Mouse (Mus musculus): ENCODE data around the gene Slc51b. TPM values are rescaled to one million over a fixed set of nuclear protein-coding genes. Genes with fewer than 3 reads are reported as not detected.

Slc51b gene
- polyA plus RNA-seq, 1 experiment from 2014 or later: not detected

GRCm38 (mm10) chr9:65434140-65434539 lies 11.4 kb upstream of the Slc51b start:
- ATAC-seq: no peak
- Histone ChIP-seq H3K4me2 (replicated peaks) (no peak overlapping the region), H3K27me3 (no peaks in the 10 kb centered on the region), H3K9me3 (no peaks in the 10 kb centered on the region), H3K36me3 (peaks cover 4% of the 10 kb centered on the region; the same call in 1 of the 2 replicates), H3K27ac (no peak overlapping the region), H3K4me1 (replicated peaks) (peaks cover 10% of the 10 kb centered on the region), H3K4me3 (replicated peaks) (no peak overlapping the region), H3K9ac (replicated peaks) (no peak overlapping the region)
- whole genome bisulfite sequencing: 65% methylated on average over 5 of the region's 5 CpGs

GRCm38 (mm10) chr9:65432236-65432635 lies 9.5 kb upstream of the Slc51b start:
- Histone ChIP-seq H3K36me3 (no peaks in the 10 kb centered on the region), H3K4me1 (replicated peaks) (peaks cover 10% of the 10 kb centered on the region), H3K4me2 (replicated peaks) (no peak overlapping the region), H3K9me3 (no peaks in the 10 kb centered on the region), H3K27me3 (no peaks in the 10 kb centered on the region), H3K9ac (replicated peaks) (no peak overlapping the region), H3K4me3 (replicated peaks) (no peak overlapping the region), H3K27ac (no peak overlapping the region)
- no peak for ATAC-seq
- whole genome bisulfite sequencing: 3% methylated on average over 3 of the region's 3 CpGs

- no peak overlapping the region for H3K4me2 ChIP-seq (replicated peaks)
- H3K9ac ChIP-seq (replicated peaks): no peak overlapping the region
- no peaks in the 10 kb centered on the region for H3K4me1 ChIP-seq (replicated peaks)
- ATAC-seq: no peak
- no peak overlapping the region for H3K27ac ChIP-seq
- no peaks in the 10 kb centered on the region for H3K36me3 ChIP-seq
- H3K27me3 ChIP-seq: no peaks in the 10 kb centered on the region
- H3K9me3 ChIP-seq: no peaks in the 10 kb centered on the region
- H3K4me3 ChIP-seq (replicated peaks): no peak overlapping the region
- WGBS: 82% methylated on average over 5 of the region's 5 CpGs
Measured at GRCm38 (mm10) chr9:65430921-65431320, 8.2 kb upstream of the Slc51b start.

GRCm38 (mm10) chr9:65430401-65430800 lies 7.6 kb upstream of the Slc51b start:
- Histone ChIP-seq H3K4me2 (replicated peaks) (no peak overlapping the region), H3K27ac (no peak overlapping the region), H3K4me3 (replicated peaks) (no peak overlapping the region), H3K9me3 (no peaks in the 10 kb centered on the region), H3K9ac (replicated peaks) (no peak overlapping the region), H3K36me3 (no peaks in the 10 kb centered on the region), H3K4me1 (replicated peaks) (no peaks in the 10 kb centered on the region), H3K27me3 (no peaks in the 10 kb centered on the region)
- no peak for ATAC-seq

- no peaks in the 10 kb centered on the region for H3K9me3 ChIP-seq
- no peaks in the 10 kb centered on the region for H3K4me1 ChIP-seq (replicated peaks)
- no peak overlapping the region for H3K4me2 ChIP-seq (replicated peaks)
- WGBS: 92% methylated on average over 5 of the region's 5 CpGs
- H3K27me3 ChIP-seq: no peaks in the 10 kb centered on the region
- no peak overlapping the region for H3K27ac ChIP-seq
- no peak for ATAC-seq
- no peaks in the 10 kb centered on the region for H3K36me3 ChIP-seq
- no peak overlapping the region for H3K4me3 ChIP-seq (replicated peaks)
- no peak overlapping the region for H3K9ac ChIP-seq (replicated peaks)
Measured at GRCm38 (mm10) chr9:65428003-65428402, 5.2 kb upstream of the Slc51b start.

GRCm38 (mm10) chr9:65427511-65427910 lies 4.8 kb upstream of the Slc51b start:
- Histone ChIP-seq H3K9ac (replicated peaks) (no peak overlapping the region), H3K4me3 (replicated peaks) (no peak overlapping the region), H3K9me3 (no peaks in the 10 kb centered on the region), H3K4me1 (replicated peaks) (no peaks in the 10 kb centered on the region), H3K27ac (no peak overlapping the region), H3K27me3 (no peaks in the 10 kb centered on the region), H3K4me2 (replicated peaks) (no peak overlapping the region), H3K36me3 (no peaks in the 10 kb centered on the region)
- WGBS: 74% methylated on average over 2 of the region's 2 CpGs
- ATAC-seq: no peak

GRCm38 (mm10) chr9:65424393-65424792 lies 1.6 kb upstream of the Slc51b start:
- no peaks in the 10 kb centered on the region for H3K9me3 ChIP-seq
- H3K27me3 ChIP-seq: no peaks in the 10 kb centered on the region
- no peaks in the 10 kb centered on the region for H3K4me1 ChIP-seq (replicated peaks)
- no peak overlapping the region for H3K9ac ChIP-seq (replicated peaks)
- H3K4me2 ChIP-seq (replicated peaks): no peak overlapping the region
- H3K27ac ChIP-seq: no peak overlapping the region
- ATAC-seq: no peak
- 53% methylated on average over 3 of the region's 3 CpGs for WGBS
- H3K4me3 ChIP-seq (replicated peaks): no peak overlapping the region
- H3K36me3 ChIP-seq: no peaks in the 10 kb centered on the region

- no peak overlapping the region for H3K9ac ChIP-seq (replicated peaks)
- ATAC-seq: no peak
- H3K27ac ChIP-seq: no peak overlapping the region
- H3K4me2 ChIP-seq (replicated peaks): no peak overlapping the region
- no peaks in the 10 kb centered on the region for H3K4me1 ChIP-seq (replicated peaks)
- no peaks in the 10 kb centered on the region for H3K36me3 ChIP-seq
- WGBS: 76% methylated on average over 3 of the region's 3 CpGs
- H3K27me3 ChIP-seq: no peaks in the 10 kb centered on the region
- H3K9me3 ChIP-seq: no peaks in the 10 kb centered on the region
- H3K4me3 ChIP-seq (replicated peaks): no peak overlapping the region
Measured at GRCm38 (mm10) chr9:65419633-65420032, 3.1 kb downstream of the Slc51b start.

GRCm38 (mm10) chr9:65417738-65418137 lies 5.0 kb downstream of the Slc51b start:
- H3K27me3 ChIP-seq: no peaks in the 10 kb centered on the region
- H3K4me2 ChIP-seq (replicated peaks): no peak overlapping the region
- H3K4me1 ChIP-seq (replicated peaks): no peaks in the 10 kb centered on the region
- no peak overlapping the region for H3K27ac ChIP-seq
- H3K36me3 ChIP-seq: no peaks in the 10 kb centered on the region
- no peaks in the 10 kb centered on the region for H3K9me3 ChIP-seq
- H3K9ac ChIP-seq (replicated peaks): no peak overlapping the region
- 53% methylated on average over 3 of the region's 3 CpGs for WGBS
- H3K4me3 ChIP-seq (replicated peaks): no peak overlapping the region
- ATAC-seq: no peak

GRCm38 (mm10) chr9:65411326-65411725 lies 11.4 kb downstream of the Slc51b start:
- no peaks in the 10 kb centered on the region for H3K4me1 ChIP-seq (replicated peaks)
- no peak for ATAC-seq
- 78% methylated on average over 3 of the region's 3 CpGs for WGBS
- no peak overlapping the region for H3K4me2 ChIP-seq (replicated peaks)
- H3K9ac ChIP-seq (replicated peaks): no peak overlapping the region
- no peak overlapping the region for H3K27ac ChIP-seq
- no peak overlapping the region for H3K4me3 ChIP-seq (replicated peaks)
- H3K9me3 ChIP-seq: no peaks in the 10 kb centered on the region
- H3K27me3 ChIP-seq: no peaks in the 10 kb centered on the region
- no peaks in the 10 kb centered on the region for H3K36me3 ChIP-seq

- no peak overlapping the region for H3K27ac ChIP-seq
- H3K4me3 ChIP-seq (replicated peaks): no peak overlapping the region
- H3K27me3 ChIP-seq: no peaks in the 10 kb centered on the region
- ATAC-seq: no peak
- no peaks in the 10 kb centered on the region for H3K4me1 ChIP-seq (replicated peaks)
- no peak overlapping the region for H3K9ac ChIP-seq (replicated peaks)
- WGBS: 97% methylated on average over 8 of the region's 8 CpGs
- H3K9me3 ChIP-seq: no peaks in the 10 kb centered on the region
- no peaks in the 10 kb centered on the region for H3K36me3 ChIP-seq
- H3K4me2 ChIP-seq (replicated peaks): no peak overlapping the region
Measured at GRCm38 (mm10) chr9:65410378-65410777, 12.4 kb downstream of the Slc51b start.

GRCm38 (mm10) chr9:65408871-65409295 lies 13.9 kb downstream of the Slc51b start:
- 72% methylated on average over 5 of the region's 5 CpGs for WGBS
- H3K4me3 ChIP-seq (replicated peaks): no peak overlapping the region
- no peaks in the 10 kb centered on the region for H3K4me1 ChIP-seq (replicated peaks)
- no peaks in the 10 kb centered on the region for H3K9me3 ChIP-seq
- no peak overlapping the region for H3K27ac ChIP-seq
- no peak overlapping the region for H3K9ac ChIP-seq (replicated peaks)
- ATAC-seq: no peak
- H3K27me3 ChIP-seq: no peaks in the 10 kb centered on the region
- no peaks in the 10 kb centered on the region for H3K36me3 ChIP-seq
- H3K4me2 ChIP-seq (replicated peaks): no peak overlapping the region

GRCm38 (mm10) chr9:65407861-65408260 lies 14.9 kb downstream of the Slc51b start:
- no peak overlapping the region for H3K27ac ChIP-seq
- H3K4me2 ChIP-seq (replicated peaks): no peak overlapping the region
- no peak overlapping the region for H3K4me3 ChIP-seq (replicated peaks)
- no peaks in the 10 kb centered on the region for H3K9me3 ChIP-seq
- H3K27me3 ChIP-seq: no peaks in the 10 kb centered on the region
- H3K4me1 ChIP-seq (replicated peaks): no peaks in the 10 kb centered on the region
- WGBS: 80% methylated on average over 3 of the region's 3 CpGs
- H3K9ac ChIP-seq (replicated peaks): no peak overlapping the region
- ATAC-seq: no peak
- no peaks in the 10 kb centered on the region for H3K36me3 ChIP-seq
